Mouse (Mus musculus) stomach, postnatal 0 days (tissue): ENCODE data around the gene Qrich1. TPM values are rescaled to one million over a fixed set of nuclear protein-coding genes. Genes with fewer than 3 reads are reported as not detected.

Source experiments
- ATAC-seq: fragments of 200-750 bp; cut with Nextera tagmentation; 2 replicates; pipeline ENCODE4 v1.8.0; 2017; ENCODE audit not compliant: low FRiP score, low TSS enrichment
- DNase-seq: peaks from one replicate; pipeline ENCODE4 v3.0.0-alpha.2; 2016; ENCODE audit warnings: low spot score
- H3K27ac ChIP-seq: fragments of 300-500 bp; sonication (generic); replicated peaks from 2 replicates; pipeline ENCODE4 v1.5.1; 2014; ENCODE audit warnings: mild to moderate bottlenecking, control low read depth
- H3K27me3 ChIP-seq: fragments of 300-500 bp; sonication (generic); 2 replicates; pipeline ENCODE4 v1.6.1; 2014; ENCODE audit warnings: low read length; ENCODE audit not compliant: control insufficient read depth, insufficient read depth
- H3K36me3 ChIP-seq: fragments of 300-500 bp; sonication (generic); 2 replicates; pipeline ENCODE4 v1.6.1; 2014; ENCODE audit warnings: low read length, mixed read lengths; ENCODE audit not compliant: control insufficient read depth, insufficient read depth
- H3K4me1 ChIP-seq: fragments of 300-500 bp; sonication (generic); replicated peaks from 2 replicates; pipeline ENCODE4 v1.6.1; 2014; ENCODE audit warnings: antibody characterized with exemption; ENCODE audit not compliant: control insufficient read depth, insufficient read depth
- H3K4me2 ChIP-seq: fragments of 300-500 bp; sonication (generic); replicated peaks from 2 replicates; pipeline ENCODE4 v1.6.1; 2014; ENCODE audit warnings: low read depth, mild to moderate bottlenecking, control low read depth, moderate library complexity
- H3K4me3 ChIP-seq: fragments of 300-500 bp; sonication (generic); 2 replicates; pipeline ENCODE4 v1.5.1; 2014; ENCODE audit warnings: low read depth, low read length, control low read depth
- H3K9ac ChIP-seq: fragments of 300-500 bp; sonication (generic); 2 replicates; pipeline ENCODE4 v1.6.1; 2014; ENCODE audit warnings: mild to moderate bottlenecking, low read length, control low read depth, mixed read lengths
- H3K9me3 ChIP-seq: fragments of 300-500 bp; sonication (generic); 2 replicates; pipeline ENCODE4 v1.6.1; 2016; ENCODE audit warnings: low read length; ENCODE audit not compliant: control insufficient read depth
- CTCF ChIP-seq: IDR thresholded peaks from 2 replicates; pipeline ENCODE4 v1.5.1; 2016; ENCODE audit warnings: antibody characterized with exemption, low read depth, mild to moderate bottlenecking, moderate library complexity
- EP300 ChIP-seq: optimal IDR thresholded peaks from 2 replicates; pipeline ENCODE3; 2016; ENCODE audit warnings: antibody characterized with exemption
- WGBS: fragments of 180-500 bp; shearing (Covaris S2); extraction: QIAGEN DNeasy Blood & Tissue Kit; methylation state at CpG from one replicate; pipeline ENCODE4 v1.1.7; 2014; 5-methylcytosine and 5-hydroxymethylcytosine counted together
- polyA plus RNA-seq: library from polyadenylated mRNA; unstranded; fragments of >200 nt; fragmentation: Nextera tagmentation; extraction: Ambion mirVana; gene quantifications from 2 replicates; pipeline ENCODE4 v1.2.1, GENCODE M21; 2015

Gene Qrich1
- polyA plus RNA-seq, 1 experiment from 2014 or later: 47.7 TPM

GRCm38 (mm10) chr9:108479721-108480351, 36.8 kb upstream of the Qrich1 start, which contains the start of gene Lamb2:
TSS of gene Lamb2 (plus strand) at chr9:108479736.
- 5% methylated on average over 10 of the region's 10 CpGs for WGBS
- Histone ChIP-seq H3K4me1 (peaks cover 2% of the 10 kb centered on the region; the same call in 1 of the 2 replicates), H3K4me3 (peak within 1 kb of the TSS; percentile 48), H3K27ac (peak within 1 kb of the TSS; percentile 59), H3K9me3 (no peaks in the 10 kb centered on the region), H3K27me3 (no peaks in the 10 kb centered on the region), H3K36me3 (peaks cover 9% of the 10 kb centered on the region; the same call in 1 of the 2 replicates), H3K9ac (peak within 1 kb of the TSS; percentile 81), H3K4me2 (peak within 1 kb of the TSS; percentile 87)
- TF ChIP-seq EP300: no peak
- TF ChIP-seq CTCF: no peak
- ATAC-seq (peak; percentile 50; the same call in 1 of the 2 replicates), DNase-seq (peak; percentile 33)

GRCm38 (mm10) chr9:108480813-108481519, 35.6 kb upstream of the Qrich1 start:
- Histone ChIP-seq H3K36me3 (peaks cover 16% of the 10 kb centered on the region), H3K4me1 (peaks cover 2% of the 10 kb centered on the region; the same call in 1 of the 2 replicates), H3K4me3 (peak overlapping the region; percentile 48; the same call in 1 of the 2 replicates), H3K4me2 (peak overlapping the region; percentile 87), H3K9me3 (no peaks in the 10 kb centered on the region), H3K27ac (no peak overlapping the region), H3K27me3 (no peaks in the 10 kb centered on the region), H3K9ac (peak overlapping the region; percentile 81)
- no peak for DNase-seq
- WGBS: 91% methylated on average over 28 of the region's 28 CpGs
- TF ChIP-seq CTCF: no peak
- TF ChIP-seq EP300: no peak
- ATAC-seq: no peak

- DNase-seq (no peak), ATAC-seq (no peak)
- WGBS: 86% methylated on average over 19 of the region's 19 CpGs
- H3K9me3 ChIP-seq: no peaks in the 10 kb centered on the region
- H3K9ac ChIP-seq: no peak overlapping the region; the same call in 1 of the 2 replicates
- no peak overlapping the region for H3K4me2 ChIP-seq
- H3K27me3 ChIP-seq: no peaks in the 10 kb centered on the region
- H3K4me3 ChIP-seq: no peak overlapping the region
- peaks cover 2% of the 10 kb centered on the region; the same call in 1 of the 2 replicates for H3K4me1 ChIP-seq
- no peak overlapping the region for H3K27ac ChIP-seq
- TF ChIP-seq CTCF (no peak), EP300 (no peak)
- peaks cover 21% of the 10 kb centered on the region for H3K36me3 ChIP-seq
These were observed 34.9 kb upstream of the Qrich1 start for GRCm38 (mm10) chr9:108481520-108482210.

GRCm38 (mm10) chr9:108483051-108483790, 33.4 kb upstream of the Qrich1 start:
- Histone ChIP-seq H3K9ac (no peak overlapping the region), H3K4me3 (no peak overlapping the region), H3K27ac (no peak overlapping the region), H3K4me1 (peaks cover 2% of the 10 kb centered on the region; the same call in 1 of the 2 replicates), H3K27me3 (no peaks in the 10 kb centered on the region), H3K36me3 (peaks cover 32% of the 10 kb centered on the region), H3K4me2 (no peak overlapping the region), H3K9me3 (no peaks in the 10 kb centered on the region)
- DNase-seq (no peak), ATAC-seq (no peak)
- TF ChIP-seq EP300 (no peak), CTCF (no peak)
- WGBS: 94% methylated on average over 18 of the region's 18 CpGs

- 94% methylated on average over 15 of the region's 15 CpGs for WGBS
- ATAC-seq (no peak), DNase-seq (no peak)
- H3K4me2 ChIP-seq: no peak overlapping the region
- H3K9me3 ChIP-seq: no peaks in the 10 kb centered on the region
- H3K4me3 ChIP-seq: no peak overlapping the region
- peaks cover 2% of the 10 kb centered on the region; the same call in 1 of the 2 replicates for H3K4me1 ChIP-seq
- H3K36me3 ChIP-seq: peaks cover 32% of the 10 kb centered on the region
- no peak overlapping the region for H3K27ac ChIP-seq
- no peaks in the 10 kb centered on the region for H3K27me3 ChIP-seq
- no peak overlapping the region for H3K9ac ChIP-seq
- TF ChIP-seq CTCF (no peak), EP300 (no peak)
These were observed 32.6 kb upstream of the Qrich1 start for GRCm38 (mm10) chr9:108484021-108484420.
